Mouse (Mus musculus) hindbrain, embryonic 14.5 days (tissue): ENCODE measurements around the gene Brd1. TPM values are rescaled to one million over a fixed set of nuclear protein-coding genes. Genes with fewer than 3 reads are reported as not detected.
"Not testable (repeated sequence)": the region's sequence is repeated elsewhere in the genome, so short reads cannot be mapped to it uniquely, and the experiment has no call there.

Experiments used
- ATAC-seq: fragments of 200-750 bp; cut with Nextera tagmentation; 2 replicates; pipeline ENCODE4 v1.8.0; 2017; ENCODE audit warnings: moderate number of reproducible peaks, mild to moderate bottlenecking, moderate TSS enrichment, moderate library complexity; ENCODE audit not compliant: low FRiP score
- DNase-seq: peaks from one replicate; pipeline ENCODE4 v3.0.0-alpha.2; 2015; ENCODE audit warnings: low spot score
- H3K27ac ChIP-seq: fragments of 300-500 bp; sonication (generic); 2 replicates; pipeline ENCODE4 v1.5.1; 2014; ENCODE audit warnings: mild to moderate bottlenecking, moderate library complexity
- H3K27me3 ChIP-seq: fragments of 300-500 bp; sonication (generic); 2 replicates; pipeline ENCODE4 v1.6.1; 2014; ENCODE audit warnings: mild to moderate bottlenecking, low read length, mixed read lengths; ENCODE audit not compliant: control insufficient read depth, insufficient read depth
- H3K36me3 ChIP-seq: fragments of 300-500 bp; sonication (generic); replicated peaks from 2 replicates; pipeline ENCODE4 v1.6.1; 2014; ENCODE audit not compliant: control insufficient read depth, insufficient read depth
- H3K4me1 ChIP-seq: fragments of 300-500 bp; sonication (generic); replicated peaks from 2 replicates; pipeline ENCODE4 v1.6.1; 2014; ENCODE audit warnings: antibody characterized with exemption, low read length, mixed read lengths; ENCODE audit not compliant: control insufficient read depth, insufficient read depth
- H3K4me2 ChIP-seq: fragments of 300-500 bp; sonication (generic); replicated peaks from 2 replicates; pipeline ENCODE4 v1.6.1; 2014; ENCODE audit warnings: mild to moderate bottlenecking, moderate library complexity
- H3K4me3 ChIP-seq: fragments of 300-500 bp; sonication (generic); replicated peaks from 2 replicates; pipeline ENCODE4 v1.5.1; 2014; ENCODE audit warnings: mild to moderate bottlenecking, low read length
- H3K9ac ChIP-seq: fragments of 300-500 bp; sonication (generic); 2 replicates; pipeline ENCODE4 v1.6.1; 2014
- H3K9me3 ChIP-seq: fragments of 300-500 bp; sonication (generic); 2 replicates; pipeline ENCODE4 v1.6.1; 2016; ENCODE audit warnings: low read length; ENCODE audit not compliant: control insufficient read depth
- WGBS: fragments of 180-500 bp; shearing (Covaris S2); extraction: QIAGEN DNeasy Blood & Tissue Kit; methylation state at CpG from one replicate; pipeline ENCODE4 v1.1.7; 2014; 5-methylcytosine and 5-hydroxymethylcytosine counted together
- polyA plus RNA-seq: library from polyadenylated mRNA; unstranded; fragments of >200 nt; fragmentation: Nextera tagmentation; extraction: Ambion mirVana; gene quantifications from 2 replicates; pipeline ENCODE4 v1.2.1, GENCODE M21; 2014

Brd1 gene
- 20.3 and 20.8 TPM in 2 replicates for polyA plus RNA-seq

DNA sequence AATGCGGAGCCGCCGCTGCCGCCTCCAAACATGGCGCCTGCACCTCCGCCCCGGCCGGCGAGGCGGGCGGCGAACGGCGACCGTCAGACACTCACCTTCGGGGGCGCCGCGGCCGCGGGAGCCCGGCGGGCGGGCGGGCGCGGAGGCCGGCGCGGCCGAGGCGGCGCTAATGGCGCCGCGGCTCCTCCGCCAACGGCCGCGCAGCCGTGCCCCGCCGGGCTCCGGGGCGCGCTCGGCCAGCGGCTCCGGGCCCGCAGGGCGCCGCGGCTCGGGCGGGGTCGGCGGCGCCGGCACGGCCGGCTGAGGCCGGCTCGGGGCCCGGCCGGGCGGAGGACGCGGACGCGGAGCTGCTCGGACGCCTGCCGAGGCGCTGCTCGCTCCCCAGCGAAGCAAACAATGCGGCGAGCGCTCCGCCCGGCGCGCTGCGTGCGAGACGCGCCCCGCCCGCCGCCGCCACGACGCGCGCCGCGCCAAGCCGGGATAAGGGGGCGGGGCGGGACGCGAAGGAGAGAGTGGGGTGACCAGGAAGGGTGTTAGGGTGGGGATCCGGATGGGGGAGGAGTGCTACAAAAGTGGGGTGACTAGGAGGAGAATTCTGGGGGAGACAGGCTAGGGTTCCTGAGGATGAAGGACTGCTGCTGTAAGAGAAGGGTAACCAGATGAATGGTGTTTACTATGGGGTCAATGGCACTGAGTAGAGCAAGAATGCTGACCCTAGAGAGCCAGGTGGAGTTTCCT, at the start of gene Brd1:
TSS of gene Brd1 (minus strand) at position 400 of the 738 bp plus-strand sequence.
- no peaks in the 10 kb centered on the region for H3K27me3 ChIP-seq
- peak within 1 kb of the TSS; percentile 82 for H3K27ac ChIP-seq
- H3K36me3 ChIP-seq = peaks cover 16% of the 10 kb centered on the region
- peaks cover 25% of the 10 kb centered on the region for H3K4me1 ChIP-seq
- ATAC-seq = peak; percentile 86
- peak; percentile 84 for DNase-seq
- H3K9me3 ChIP-seq = no peaks in the 10 kb centered on the region
- peak within 1 kb of the TSS; percentile 96 for H3K4me2 ChIP-seq
- WGBS = under 1% methylated on average over 99 of the region's 103 CpGs
- H3K4me3 ChIP-seq = peak within 1 kb of the TSS; percentile 97
- H3K9ac ChIP-seq = peak within 1 kb of the TSS; percentile 98

DNA sequence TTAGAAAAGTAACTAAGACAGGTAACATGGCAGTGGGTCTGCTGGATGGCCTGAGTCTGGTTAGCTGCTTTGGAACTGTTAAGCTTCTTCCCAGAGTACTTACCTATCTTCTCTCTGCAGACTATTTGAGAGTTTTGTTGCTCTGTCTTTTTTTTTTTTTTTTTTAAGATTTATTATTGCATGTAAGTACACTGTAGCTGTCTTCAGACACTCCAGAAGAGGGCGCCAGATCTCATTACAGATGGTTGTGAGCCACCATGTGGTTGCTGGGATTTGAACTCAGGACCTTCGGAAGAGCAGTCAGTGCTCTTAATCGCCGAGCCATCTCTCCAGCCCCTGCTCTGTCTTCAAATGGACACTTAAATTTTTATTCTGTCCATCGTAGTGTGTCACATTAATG, 40.6 kb upstream of the Brd1 start:
- H3K36me3 ChIP-seq = peaks cover 56% of the 10 kb centered on the region
- H3K9me3 ChIP-seq = not testable (repeated sequence)

DNA sequence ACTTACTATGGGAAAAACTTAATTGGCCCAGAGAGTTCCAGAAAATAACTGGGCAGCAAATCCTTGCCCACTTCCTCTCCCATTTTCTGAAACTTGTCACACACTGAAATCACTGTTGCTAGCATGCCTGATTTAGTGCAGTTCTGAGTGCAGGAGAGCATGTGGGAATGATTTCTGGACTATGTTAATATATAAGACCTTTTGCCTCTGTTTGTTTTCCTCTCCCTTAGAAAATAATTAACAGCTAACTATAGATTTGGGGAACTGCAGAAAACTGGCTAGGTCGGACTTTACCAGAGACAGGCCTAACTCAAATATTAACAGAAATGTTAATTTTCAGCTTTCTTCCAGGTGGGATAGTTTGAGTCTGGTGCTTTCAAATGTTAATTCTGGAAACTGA, 34.5 kb upstream of the Brd1 start:
- Histone ChIP-seq H3K9me3 (peaks cover 9% of the 10 kb centered on the region; the same call in 1 of the 2 replicates), H3K9ac (no peak overlapping the region), H3K4me2 (no peak overlapping the region), H3K4me1 (no peaks in the 10 kb centered on the region), H3K36me3 (peaks cover 42% of the 10 kb centered on the region), H3K4me3 (no peak overlapping the region), H3K27me3 (no peaks in the 10 kb centered on the region), H3K27ac (no peak overlapping the region)
- 85% methylated on average over 1 of the region's 1 CpGs for WGBS
- ATAC-seq = no peak
- DNase-seq = no peak

More for the DNA sequence above, 40.6 kb upstream of the Brd1 start:
- WGBS = 88% methylated on average over 5 of the region's 5 CpGs
- H3K4me3 ChIP-seq, H3K9ac ChIP-seq, H3K4me2 ChIP-seq, H3K27ac ChIP-seq, H3K27me3 ChIP-seq, H3K4me1 ChIP-seq, ATAC-seq, DNase-seq: not testable (repeated sequence)

DNA sequence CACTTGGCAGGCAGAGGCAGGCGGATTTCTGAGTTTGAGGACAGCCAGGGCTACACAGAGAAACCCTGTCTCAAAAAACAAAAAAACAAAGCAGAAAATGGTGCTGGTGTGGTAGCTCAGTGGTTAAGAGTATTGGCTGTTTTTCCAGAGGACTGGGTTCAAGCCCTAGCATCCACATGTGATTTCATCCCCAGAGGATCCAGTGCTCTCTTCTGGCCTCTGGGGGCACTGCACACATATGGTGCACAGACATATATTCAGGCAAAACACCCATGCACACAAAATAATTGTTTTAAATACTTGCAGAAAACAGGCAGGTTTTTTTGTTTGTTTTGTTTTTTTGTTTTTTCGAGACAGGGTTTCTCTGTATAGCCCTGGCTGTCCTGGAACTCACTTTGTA, 32.1 kb upstream of the Brd1 start:
- not testable (repeated sequence) for H3K4me2 ChIP-seq, ATAC-seq, DNase-seq, H3K4me3 ChIP-seq, H3K4me1 ChIP-seq, H3K9me3 ChIP-seq, H3K9ac ChIP-seq, H3K27me3 ChIP-seq, H3K27ac ChIP-seq
- WGBS = 100% methylated on average over 2 of the region's 2 CpGs
- peaks cover 48% of the 10 kb centered on the region for H3K36me3 ChIP-seq

DNA sequence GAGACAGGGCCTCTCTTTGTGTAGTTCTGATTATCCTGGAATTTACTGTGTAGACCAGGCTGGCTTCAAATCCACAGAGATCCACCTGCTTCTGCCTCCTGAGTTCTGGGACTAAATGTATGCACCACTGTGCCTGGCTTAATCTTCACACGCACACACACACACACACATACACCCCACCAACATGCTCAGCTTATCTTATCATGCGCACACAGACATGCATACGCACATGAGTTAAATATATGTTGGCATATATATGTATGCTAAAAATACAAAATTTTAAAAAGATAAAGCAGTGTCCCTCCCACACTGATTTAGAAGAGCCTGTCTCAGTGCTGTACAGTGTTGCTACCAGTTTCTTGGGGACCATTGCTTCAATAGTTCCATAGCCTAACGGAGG, 27.5 kb upstream of the Brd1 start:
- Histone ChIP-seq H3K9ac (no peak overlapping the region), H3K27me3 (no peaks in the 10 kb centered on the region), H3K4me3 (no peak overlapping the region), H3K4me2 (no peak overlapping the region), H3K36me3 (peaks cover 68% of the 10 kb centered on the region), H3K4me1 (no peaks in the 10 kb centered on the region), H3K27ac (no peak overlapping the region), H3K9me3 (no peaks in the 10 kb centered on the region)
- DNase-seq = no peak
- WGBS = 97% methylated on average over 4 of the region's 4 CpGs
- no peak for ATAC-seq

DNA sequence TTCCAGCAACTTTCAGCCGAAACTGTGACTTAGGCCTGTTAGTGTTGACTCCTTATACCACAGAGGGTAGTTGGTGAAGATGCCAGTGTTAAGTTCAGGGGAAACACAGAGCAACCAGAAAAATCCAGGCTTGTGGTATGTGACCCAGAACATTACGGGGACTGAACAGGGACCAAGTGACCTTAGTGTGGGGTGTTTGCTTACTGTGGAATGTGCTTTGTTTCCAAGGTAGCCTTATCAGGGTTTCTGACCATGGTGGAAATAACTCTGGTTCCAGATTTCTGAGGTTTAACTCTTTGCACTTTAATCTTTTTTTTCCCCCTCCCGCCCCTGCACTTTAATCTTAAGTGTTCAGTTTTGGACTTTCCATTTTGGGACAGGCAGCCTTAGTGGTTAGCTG, 24.0 kb upstream of the Brd1 start:
- Histone ChIP-seq H3K27ac (no peak overlapping the region), H3K9me3 (no peaks in the 10 kb centered on the region), H3K36me3 (peaks cover 68% of the 10 kb centered on the region), H3K4me2 (no peak overlapping the region), H3K9ac (no peak overlapping the region), H3K27me3 (no peaks in the 10 kb centered on the region), H3K4me3 (no peak overlapping the region), H3K4me1 (peaks cover 10% of the 10 kb centered on the region)
- 90% methylated on average over 3 of the region's 3 CpGs for WGBS
- ATAC-seq (no peak), DNase-seq (no peak)

DNA sequence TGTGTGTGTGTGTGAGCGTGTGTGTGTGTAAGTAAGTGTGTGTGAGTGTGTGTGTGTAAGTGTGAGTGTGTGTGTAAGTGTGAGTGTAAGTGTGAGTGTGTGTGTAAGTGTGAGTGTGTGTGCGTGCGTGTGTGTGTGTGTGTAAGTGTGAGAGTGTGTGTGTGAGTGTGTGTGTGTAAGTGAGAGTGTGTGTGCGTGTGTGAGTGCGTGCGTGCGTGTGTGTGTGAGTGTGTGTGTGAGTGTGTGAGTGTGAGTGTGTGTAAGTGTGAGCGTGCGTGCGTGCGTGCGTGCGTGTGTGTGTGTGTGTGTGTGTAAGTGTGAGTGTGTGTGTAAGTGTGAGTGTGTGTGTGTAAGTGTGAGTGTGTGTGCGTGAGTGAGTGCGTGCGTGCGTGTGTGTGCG, 21.7 kb upstream of the Brd1 start:
- Histone ChIP-seq H3K4me2 (no peak overlapping the region), H3K4me1 (peaks cover 13% of the 10 kb centered on the region), H3K9me3 (no peaks in the 10 kb centered on the region), H3K27ac (no peak overlapping the region), H3K27me3 (no peaks in the 10 kb centered on the region), H3K36me3 (peaks cover 45% of the 10 kb centered on the region), H3K4me3 (no peak overlapping the region), H3K9ac (no peak overlapping the region)
- WGBS = 96% methylated on average over 18 of the region's 18 CpGs
- no peak for ATAC-seq
- no peak for DNase-seq

DNA sequence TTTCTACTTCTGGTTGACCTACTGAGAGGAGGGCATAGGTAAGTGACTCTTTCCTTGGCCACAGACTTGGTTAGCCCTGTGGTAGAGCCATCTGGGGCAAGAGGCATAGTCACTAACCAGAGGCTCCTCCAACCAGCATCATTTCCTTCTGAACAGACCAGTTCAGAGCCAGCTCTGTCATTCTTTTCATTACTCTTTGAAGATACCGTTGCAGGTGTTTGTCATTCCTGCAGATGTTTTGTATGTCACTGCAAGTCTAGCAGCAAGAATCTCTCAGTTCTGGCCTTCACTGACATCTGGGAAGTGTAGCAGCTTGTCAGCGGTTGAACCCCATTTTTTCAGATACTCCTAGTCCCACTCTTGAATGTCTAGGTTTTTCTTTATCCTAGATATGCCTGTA, 20.9 kb upstream of the Brd1 start:
- no peak for ATAC-seq
- no peak overlapping the region for H3K4me3 ChIP-seq
- no peak overlapping the region for H3K27ac ChIP-seq
- H3K27me3 ChIP-seq = no peaks in the 10 kb centered on the region
- H3K36me3 ChIP-seq = peaks cover 37% of the 10 kb centered on the region
- no peak overlapping the region for H3K4me2 ChIP-seq
- peaks cover 16% of the 10 kb centered on the region for H3K4me1 ChIP-seq
- H3K9me3 ChIP-seq = no peaks in the 10 kb centered on the region
- H3K9ac ChIP-seq = no peak overlapping the region
- DNase-seq = no peak
- 98% methylated on average over 2 of the region's 2 CpGs for WGBS

DNA sequence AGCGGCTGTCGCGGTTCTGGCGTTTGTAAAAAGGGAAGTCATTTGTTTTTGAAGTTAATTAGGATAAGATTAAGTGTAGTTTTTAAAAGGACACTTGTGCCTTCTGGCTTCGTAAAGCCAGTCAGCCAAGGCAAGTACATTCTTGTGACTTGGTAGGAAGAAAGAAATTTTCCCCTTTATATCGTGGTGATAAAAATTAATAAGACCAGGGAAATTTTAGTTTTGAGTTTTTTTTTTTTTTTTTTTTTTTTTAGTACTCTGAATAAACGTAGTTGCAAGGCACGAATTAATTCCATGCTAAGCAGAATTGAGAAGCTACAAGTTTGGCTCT, 18.3 kb upstream of the Brd1 start:
- WGBS = under 1% methylated on average over 8 of the region's 8 CpGs
- Histone ChIP-seq H3K27ac (peak overlapping the region; percentile 94), H3K9me3 (no peaks in the 10 kb centered on the region), H3K9ac (peak overlapping the region; percentile 86), H3K4me1 (peaks cover 16% of the 10 kb centered on the region), H3K36me3 (peaks cover 15% of the 10 kb centered on the region), H3K4me2 (peak overlapping the region; percentile 80), H3K4me3 (peak overlapping the region; percentile 93), H3K27me3 (no peaks in the 10 kb centered on the region)
- ATAC-seq = no peak
- no peak for DNase-seq
